ENCODE assay signal across 9 mouse cellular contexts in the genomic region with DNA sequence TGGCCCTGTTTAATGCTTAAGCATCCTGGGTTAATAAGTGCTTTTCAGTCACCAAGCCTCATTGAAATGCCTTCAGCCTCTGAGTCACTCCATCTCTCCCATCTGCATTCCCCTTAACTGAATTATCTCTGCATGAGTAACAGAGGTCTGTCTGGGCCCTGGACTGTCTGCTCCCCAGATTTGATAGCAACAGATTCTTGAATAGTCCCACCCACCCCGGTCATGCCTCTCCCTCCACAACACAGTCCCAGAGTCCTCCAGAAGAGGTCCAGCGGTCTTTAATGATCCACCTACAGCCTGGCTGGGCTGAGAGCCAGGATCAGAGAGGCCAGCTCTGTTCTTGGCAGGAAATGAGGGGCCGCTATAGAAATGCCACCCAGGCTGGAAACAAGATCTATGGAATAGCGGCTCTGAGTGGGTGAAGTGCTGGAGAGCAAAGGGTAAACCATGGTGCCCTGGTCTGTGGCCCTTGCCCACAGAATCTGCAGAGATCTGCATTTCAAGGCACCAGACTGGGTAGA.
A peak's percentile ranks its signal among the peaks of the same experiment; 100 is the strongest.
DNase-seq lines count a peak whose midpoint lies in the region; ATAC-seq and TF ChIP-seq lines count a peak whose summit lies in the region.
"Had no signal": no experiment of that assay in that cellular context is flagged by ENCODE, and none has a peak within 500 bp of the region (broad histone marks: within the 10 kb centered on the region; RNA-seq: fewer than 3 reads in every experiment).

No protein-coding gene starts in this region.

- peaks cover 15% of the 10 kb centered on the region for H3K4me1 ChIP-seq in forebrain, embryonic 13.5 days
- H3K4me1 ChIP-seq in forebrain, postnatal 0 days (ENCODE audit: insufficient read depth) = peaks cover 2% of the 10 kb centered on the region; the same call in 1 of the 2 replicates
- H3K4me1 ChIP-seq in heart, embryonic 12.5 days (replicated peaks) = peaks cover 39% of the 10 kb centered on the region
- no peaks in the 10 kb centered on the region for H3K4me1 ChIP-seq in liver, embryonic 11.5 days (replicated peaks; ENCODE audit: control insufficient read depth, insufficient read depth, low read length)

- no peak overlapping the region for H3K4me3 ChIP-seq in forebrain, embryonic 13.5 days
- H3K4me3 ChIP-seq in forebrain, postnatal 0 days (ENCODE audit: low read depth, low read length) = no peak overlapping the region
- H3K4me3 ChIP-seq in heart, embryonic 12.5 days = no peak overlapping the region
- no peak overlapping the region for H3K4me3 ChIP-seq in liver, embryonic 11.5 days (ENCODE audit: low read depth, low read length)
- H3K4me3 ChIP-seq: left cerebral cortex, adult 2 months had no signal

- H3K4me2 ChIP-seq in forebrain, embryonic 13.5 days = no peak overlapping the region
- H3K4me2 ChIP-seq in forebrain, postnatal 0 days (ENCODE audit: low read depth) = no peak overlapping the region
- no peak overlapping the region for H3K4me2 ChIP-seq in heart, embryonic 12.5 days
- no peak overlapping the region for H3K4me2 ChIP-seq in liver, embryonic 11.5 days

- H3K27ac ChIP-seq in forebrain, embryonic 13.5 days = no peak overlapping the region
- no peak overlapping the region for H3K27ac ChIP-seq in forebrain, postnatal 0 days (ENCODE audit: low read depth, low read length)
- peak overlapping the region; percentile 82 for H3K27ac ChIP-seq in heart, embryonic 12.5 days (ENCODE audit: poor library complexity, severe bottlenecking)
- no peak overlapping the region for H3K27ac ChIP-seq in liver, embryonic 11.5 days (ENCODE audit: low read depth, low read length)
- H3K27ac ChIP-seq: left cerebral cortex, adult 2 months had no signal

- 0 out of 2 replicates have a peak, but pooled peaks have one; percentile 36 for ATAC-seq in forebrain, embryonic 13.5 days
- ATAC-seq in forebrain, postnatal 0 days = no peak
- peak; percentile 71 for ATAC-seq in heart, embryonic 12.5 days (ENCODE audit: insufficient number of reproducible peaks, low FRiP score)
- ATAC-seq in liver, embryonic 11.5 days (replicated peaks; ENCODE audit: low FRiP score) = no peak

- 0 out of 2 replicates have a peak, but pooled peaks cover 12% of the 10 kb centered on the region for H3K27me3 ChIP-seq in forebrain, embryonic 13.5 days
- H3K27me3 ChIP-seq in forebrain, postnatal 0 days (ENCODE audit: insufficient read depth, low read length) = no peaks in the 10 kb centered on the region
- no peaks in the 10 kb centered on the region for H3K27me3 ChIP-seq in heart, embryonic 12.5 days (replicated peaks)
- H3K27me3 ChIP-seq in liver, embryonic 11.5 days (replicated peaks; ENCODE audit: control insufficient read depth, insufficient read depth, low read length) = no peaks in the 10 kb centered on the region

- DNase-seq in forebrain, postnatal 0 days = no peak
- peak; percentile 93 for DNase-seq in 3T3-L1 (ENCODE audit: low read depth, low spot score)
- DNase-seq in kidney, postnatal 14 days = peak; percentile 86
- DNase-seq in layer of hippocampus, adult 11-12 months (ENCODE audit: low spot score) = no peak
- no peak for DNase-seq in liver, embryonic 11.5 days (ENCODE audit: low spot score)
- DNase-seq in thymus, postnatal 0 days (ENCODE audit: low spot score) = no peak

- H3K9me3 ChIP-seq in forebrain, embryonic 13.5 days (replicated peaks) = no peaks in the 10 kb centered on the region
- no peaks in the 10 kb centered on the region for H3K9me3 ChIP-seq in forebrain, postnatal 0 days (ENCODE audit: low read length)
- no peaks in the 10 kb centered on the region for H3K9me3 ChIP-seq in heart, embryonic 12.5 days (replicated peaks)
- no peaks in the 10 kb centered on the region for H3K9me3 ChIP-seq in liver, embryonic 11.5 days (ENCODE audit: control insufficient read depth, low read length)

- H3K36me3 ChIP-seq in forebrain, embryonic 13.5 days (ENCODE audit: poor library complexity, severe bottlenecking) = no peaks in the 10 kb centered on the region
- no peaks in the 10 kb centered on the region for H3K36me3 ChIP-seq in forebrain, postnatal 0 days (ENCODE audit: insufficient read depth)
- H3K36me3 ChIP-seq in heart, embryonic 12.5 days = no peaks in the 10 kb centered on the region
- H3K36me3 ChIP-seq in liver, embryonic 11.5 days (ENCODE audit: control insufficient read depth, insufficient read depth, low read length) = no peaks in the 10 kb centered on the region

- TF ChIP-seq CTCF in forebrain, postnatal 0 days (IDR thresholded peaks at IDR 0.05; ENCODE audit: low read depth) = no peak

- H3K9ac ChIP-seq in forebrain, embryonic 13.5 days = no peak overlapping the region
- H3K9ac ChIP-seq in forebrain, postnatal 0 days = no peak overlapping the region
- H3K9ac ChIP-seq in heart, embryonic 12.5 days = no peak overlapping the region
- no peak overlapping the region for H3K9ac ChIP-seq in liver, embryonic 11.5 days (ENCODE audit: low read depth, low read length)

- 45% methylated on average over 4 of the region's 4 CpGs for WGBS in forebrain, embryonic 13.5 days
- WGBS in forebrain, postnatal 0 days = 18% methylated on average over 4 of the region's 4 CpGs
- 14% methylated on average over 4 of the region's 4 CpGs for WGBS in heart, embryonic 12.5 days
- 62% methylated on average over 4 of the region's 4 CpGs for WGBS in liver, embryonic 11.5 days

Comparison
In these comparisons a context has a peak if more than half of its experiments do, and no peak if none do; other contexts are left out.
1. ATAC-seq: peak in forebrain, embryonic 13.5 days (single experiment) and heart, embryonic 12.5 days (single experiment); none in forebrain, postnatal 0 days (single experiment) and liver, embryonic 11.5 days (single experiment).
2. DNase-seq: peak in 3T3-L1 (single experiment) and kidney, postnatal 14 days (single experiment); none in forebrain, postnatal 0 days (single experiment), layer of hippocampus, adult 11-12 months (single experiment), liver, embryonic 11.5 days (single experiment) and thymus, postnatal 0 days (single experiment).